Mouse (Mus musculus): ENCODE data around the gene Lfng.

Lfng gene

DNA sequence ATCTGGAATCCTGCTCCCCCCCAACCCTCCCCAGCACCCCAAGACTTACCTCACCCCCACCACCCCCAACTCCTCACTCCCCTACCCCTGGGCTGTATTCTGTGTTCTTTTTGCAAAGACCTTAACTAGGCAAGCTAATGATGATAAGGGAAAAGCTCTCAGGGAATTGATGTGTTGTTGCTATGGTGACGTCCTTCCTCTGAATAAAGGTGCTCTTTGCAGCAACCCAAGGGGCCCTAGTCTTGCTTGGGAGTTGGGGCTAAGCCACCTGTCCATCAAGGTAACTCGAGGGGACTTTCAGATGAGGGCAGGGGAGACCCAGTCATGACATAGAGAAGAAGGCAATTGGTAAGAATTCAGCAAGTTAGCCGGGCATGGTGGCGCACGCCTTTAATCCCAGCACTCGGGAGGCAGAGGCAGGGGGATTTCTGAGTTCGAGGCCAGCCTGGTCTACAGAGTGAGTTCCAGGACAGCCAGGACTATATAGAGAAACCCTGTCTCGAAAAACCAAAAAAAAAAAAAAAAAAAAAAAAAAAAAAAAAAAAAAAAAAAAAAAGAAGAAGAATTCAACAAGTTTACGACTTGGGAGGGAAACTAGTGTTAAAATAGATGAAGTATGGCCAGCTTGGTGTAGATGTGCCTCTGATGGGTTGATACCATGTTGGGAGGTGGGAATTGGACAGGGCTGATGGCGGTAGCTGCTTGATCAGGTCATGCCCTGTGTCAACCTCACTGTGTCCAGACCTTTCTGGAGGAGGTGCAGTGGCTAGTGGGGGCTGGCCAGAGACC lies 8.4 kb downstream of the Lfng start:
- peak in 1 of 2 experiments; percentile 35 for DNase-seq (ENCODE audit: inconsistent age in 2 of 2, low spot score in 1 of 2)

DNA sequence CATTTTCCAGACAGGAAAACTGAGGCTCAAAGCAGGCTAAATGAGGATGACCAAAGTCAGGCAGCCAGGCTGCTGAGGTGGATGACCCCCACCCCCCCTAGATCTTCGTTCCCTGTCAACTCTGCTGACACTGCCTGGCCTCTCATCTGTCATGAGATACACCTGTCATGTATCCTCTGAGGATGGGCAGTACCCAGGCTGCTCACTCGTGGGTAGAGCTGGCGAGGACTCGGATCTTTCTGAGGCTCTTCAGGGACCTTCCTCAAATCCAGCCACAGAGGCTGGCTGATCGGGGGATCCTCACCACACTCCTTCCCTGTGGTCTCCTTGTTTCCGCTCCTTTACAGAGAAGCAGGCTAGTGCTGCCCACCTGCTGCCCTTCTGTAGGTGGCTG lies 9.0 kb downstream of the Lfng start:
- peak in 1 of 2 experiments; percentile 39 for DNase-seq (ENCODE audit: inconsistent age in 2 of 2, low spot score in 1 of 2)

DNA sequence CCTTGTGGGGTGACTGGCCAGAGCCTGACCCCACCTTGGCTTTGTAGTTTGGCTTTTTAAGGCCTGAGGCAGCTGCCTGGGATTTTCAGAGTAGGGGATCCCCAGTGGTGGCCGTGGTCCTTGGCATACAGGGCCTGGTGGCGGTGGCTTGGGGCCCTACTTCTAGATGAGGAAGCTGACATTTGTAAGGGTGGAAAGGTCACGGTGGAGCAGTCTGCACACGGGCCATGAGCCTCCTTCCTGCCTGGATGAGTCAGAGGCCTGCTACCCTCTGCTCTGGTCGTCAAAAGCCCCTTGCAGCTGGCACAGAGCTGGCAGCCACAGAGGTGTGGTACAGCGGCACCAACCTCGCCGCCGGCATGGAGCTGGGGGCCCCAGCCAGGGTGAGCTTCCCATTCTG lies 9.6 kb downstream of the Lfng start:
- peak; percentile 59 to 80 for DNase-seq (ENCODE audit: inconsistent age in 2 of 2, low spot score in 1 of 2)

DNA sequence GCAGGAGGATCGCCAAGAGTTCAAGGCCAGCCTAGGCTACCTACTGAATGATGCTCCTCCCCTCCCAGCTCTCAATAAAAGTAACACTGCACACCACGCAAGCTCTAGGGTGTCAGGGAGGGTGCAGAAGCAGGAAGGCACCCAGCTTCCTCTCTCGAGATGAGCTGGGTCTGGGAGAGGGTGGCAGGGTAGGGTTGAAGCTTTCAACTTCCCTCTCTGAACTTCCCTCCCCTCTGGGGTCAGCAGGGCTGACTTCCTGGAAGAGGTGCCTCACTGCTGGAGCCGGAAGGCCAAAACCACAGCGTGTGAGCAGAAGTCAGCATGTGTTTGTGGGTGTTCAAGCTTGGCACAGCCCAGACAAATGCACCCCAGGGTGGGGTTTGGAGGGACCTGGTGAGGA lies 10.6 kb downstream of the Lfng start:
- peak; percentile 63 to 77 for DNase-seq (ENCODE audit: inconsistent age in 2 of 2, low spot score in 1 of 2)

DNA sequence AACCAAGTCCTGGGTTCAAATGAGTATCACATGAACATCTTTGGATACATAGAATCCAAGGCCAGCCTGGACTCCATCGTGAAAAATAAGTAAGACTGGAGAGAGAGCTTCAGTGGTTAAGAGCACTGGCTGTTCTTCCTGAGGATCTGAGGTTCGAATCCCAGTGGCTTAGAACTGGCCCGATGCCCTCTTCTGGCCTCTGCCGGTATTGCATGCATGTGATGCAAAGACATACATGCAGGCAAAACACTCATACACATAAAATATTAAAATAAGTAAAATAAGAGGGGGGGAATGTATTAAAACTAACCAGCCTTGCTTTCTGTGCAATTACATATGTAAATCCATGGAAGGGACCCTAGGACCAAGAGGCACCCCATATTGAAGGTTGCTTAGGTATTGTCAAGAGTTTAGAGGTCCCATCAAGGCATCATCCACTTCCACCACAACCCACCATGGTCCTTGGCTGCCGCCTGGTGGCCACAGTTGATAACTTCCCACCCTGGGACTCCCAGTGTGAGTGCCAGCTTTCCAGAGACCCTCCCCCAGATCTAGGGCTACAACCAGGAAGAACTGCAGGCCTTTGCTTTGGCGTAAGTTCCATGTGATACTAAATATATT lies 12.1 kb downstream of the Lfng start:
- peak; percentile 72 to 92 for DNase-seq (ENCODE audit: inconsistent age in 2 of 2, low spot score in 1 of 2)

DNA sequence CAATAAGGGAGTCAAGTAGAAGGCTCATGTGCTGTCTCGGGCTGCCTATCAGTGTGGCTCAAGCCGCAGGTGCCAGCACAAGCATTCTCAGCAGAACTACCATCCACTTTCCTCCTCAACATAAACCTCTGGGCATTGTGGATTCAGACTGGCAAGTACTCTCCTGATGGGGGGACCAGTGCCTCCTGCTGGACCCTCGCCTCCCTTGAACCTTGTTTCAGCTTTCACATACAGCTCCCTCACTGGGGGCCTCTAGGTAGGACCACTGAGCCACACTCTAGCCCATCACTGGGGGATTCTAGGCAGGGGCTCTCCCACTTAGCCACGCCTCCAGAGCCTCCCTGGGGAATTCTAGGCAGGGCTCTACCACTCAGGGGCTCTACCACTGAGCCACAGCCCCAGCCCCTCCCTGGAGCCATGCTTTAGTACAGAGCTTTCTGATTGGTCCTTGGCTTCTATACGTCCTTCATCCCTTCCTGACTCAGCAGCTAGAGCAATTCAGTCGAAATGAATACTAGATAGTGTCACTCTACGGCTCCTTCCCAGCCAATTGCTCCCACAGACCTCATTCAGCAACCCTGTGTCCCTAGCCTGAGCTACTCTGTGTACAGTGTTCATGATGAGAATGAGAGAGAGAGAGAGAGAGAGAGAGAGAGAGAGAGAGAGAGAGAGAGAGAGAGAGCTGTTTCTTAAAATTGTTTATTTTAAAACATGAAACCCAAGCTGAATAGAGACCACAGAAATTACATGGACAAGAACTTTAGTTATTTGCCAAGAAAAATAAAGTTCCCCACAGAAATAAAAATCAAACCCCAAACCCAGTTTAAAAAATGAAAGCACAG lies 13.0 kb downstream of the Lfng start:
- no peak for DNase-seq (ENCODE audit: inconsistent age in 2 of 2, low spot score in 1 of 2)

DNA sequence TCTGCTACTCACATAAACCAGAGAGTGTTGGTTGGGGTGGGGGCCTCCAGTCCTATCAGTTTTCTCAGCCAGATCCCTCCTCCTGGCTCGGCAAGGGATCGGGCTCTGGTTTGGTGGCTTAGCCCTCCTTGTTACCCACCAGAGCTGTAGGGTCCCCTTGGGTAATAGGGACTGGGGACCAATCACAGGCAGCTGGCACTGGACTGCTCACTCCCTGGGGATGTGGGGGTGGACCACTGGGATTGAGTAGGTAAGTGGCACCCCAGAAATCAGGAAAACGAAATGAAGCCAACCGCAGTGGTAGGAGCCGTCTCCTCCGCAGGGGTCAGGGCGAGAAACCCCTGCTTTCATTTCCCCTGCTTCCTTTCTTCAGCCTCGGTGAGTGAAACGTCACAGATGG lies 14.0 kb downstream of the Lfng start:
- DNase-seq (ENCODE audit: inconsistent age in 2 of 2, low spot score in 1 of 2), result no peak

DNA sequence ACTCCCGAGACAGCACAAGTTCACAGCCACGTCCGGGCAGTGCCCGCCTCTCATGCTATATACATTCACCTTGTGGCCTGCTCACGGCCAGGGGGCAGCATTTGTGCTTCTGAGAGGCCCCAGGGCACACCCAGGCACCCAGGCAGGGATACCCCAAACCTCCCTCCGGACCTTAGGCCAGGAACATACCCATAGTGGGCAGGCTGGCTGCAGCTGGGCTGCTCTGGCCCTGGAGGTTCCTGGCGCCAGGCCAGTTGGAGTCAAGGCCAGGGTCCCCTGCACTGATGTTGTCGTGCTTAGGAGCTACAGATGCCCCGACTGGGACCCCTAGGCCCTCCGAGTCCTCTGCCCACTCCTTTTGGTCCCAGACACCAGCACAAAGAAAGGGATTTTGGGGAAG lies 14.4 kb downstream of the Lfng start:
- DNase-seq (ENCODE audit: inconsistent age in 2 of 2, low spot score in 1 of 2), result peak in 1 of 2 experiments; percentile 78

DNA sequence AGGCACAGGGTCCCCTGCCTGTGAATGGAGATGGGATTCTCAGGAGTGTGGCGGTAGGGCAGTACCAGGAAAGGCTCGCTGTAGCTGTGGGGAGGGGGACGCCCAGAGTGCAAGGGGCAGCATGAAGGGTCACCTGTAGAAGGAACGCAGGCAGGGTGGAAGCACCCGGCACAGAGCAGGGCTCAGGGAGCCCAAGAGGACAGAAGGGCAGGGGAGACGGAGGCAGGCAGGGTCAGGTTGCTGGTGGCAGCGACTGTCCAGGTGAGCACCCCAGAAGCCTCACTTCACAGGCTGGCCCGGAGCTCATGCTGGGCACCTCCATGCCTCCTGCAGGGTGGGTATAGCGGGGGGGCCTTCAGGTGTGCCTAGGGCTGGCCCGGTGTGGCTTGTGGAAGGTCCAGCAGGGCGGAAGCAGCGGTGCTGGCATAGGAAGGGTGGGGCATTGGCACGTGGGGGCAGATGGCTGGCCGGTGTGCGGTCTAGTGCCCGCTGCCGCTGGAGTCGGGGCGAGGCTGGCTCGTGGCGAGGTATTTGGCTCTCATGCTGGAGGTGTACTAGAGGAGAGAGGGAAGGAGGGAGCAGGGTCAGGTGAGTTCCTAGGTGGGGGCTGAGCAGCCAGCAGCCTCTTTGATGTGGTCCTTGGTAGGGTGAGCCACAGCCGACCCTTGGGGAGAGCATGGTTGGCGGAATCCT lies 16.0 kb downstream of the Lfng start:
- no peak for DNase-seq (ENCODE audit: inconsistent age in 2 of 2, low spot score in 1 of 2)

DNA sequence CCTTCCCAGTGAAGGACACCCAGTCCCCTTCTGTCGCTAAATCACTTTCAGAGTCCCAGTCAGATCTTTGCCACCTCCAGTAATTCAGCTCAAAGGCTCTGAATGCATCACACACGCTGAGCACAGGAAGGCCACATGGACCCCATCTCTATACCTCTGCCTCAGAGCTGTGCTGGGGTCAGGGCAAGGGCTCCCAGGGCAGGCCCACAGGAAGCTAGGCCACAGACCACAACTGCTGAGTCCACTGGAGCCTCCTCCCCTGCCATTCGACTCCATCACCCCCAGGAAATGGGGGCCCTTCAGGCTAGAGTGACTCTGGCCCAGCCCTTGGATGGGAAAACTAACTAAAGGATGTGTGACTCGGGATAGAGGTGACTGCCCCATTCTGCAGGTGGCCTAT lies 16.7 kb downstream of the Lfng start:
- DNase-seq (ENCODE audit: inconsistent age in 2 of 2, low spot score in 1 of 2), result no peak

DNA sequence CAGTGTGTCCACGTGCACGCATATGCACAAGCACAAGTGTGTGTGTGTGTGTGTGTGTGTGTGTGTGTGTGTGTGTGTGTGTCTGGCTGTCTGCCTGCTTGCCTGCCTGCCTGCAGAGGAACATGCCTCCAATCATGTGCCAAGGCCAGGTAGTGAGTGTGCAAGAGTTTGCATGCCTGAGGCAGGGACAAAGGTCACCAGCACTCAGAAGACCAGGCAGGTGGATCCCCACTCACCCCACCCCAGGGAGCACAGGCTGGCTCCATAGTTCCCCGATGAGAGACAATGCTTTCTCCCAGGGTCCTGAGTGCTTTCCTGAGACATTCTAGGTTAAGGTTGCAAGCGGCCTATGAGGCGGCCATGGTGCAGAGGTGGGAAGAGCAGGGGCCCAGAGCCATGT lies 17.1 kb downstream of the Lfng start:
- no peak for DNase-seq (ENCODE audit: inconsistent age in 2 of 2, low spot score in 1 of 2)

DNA sequence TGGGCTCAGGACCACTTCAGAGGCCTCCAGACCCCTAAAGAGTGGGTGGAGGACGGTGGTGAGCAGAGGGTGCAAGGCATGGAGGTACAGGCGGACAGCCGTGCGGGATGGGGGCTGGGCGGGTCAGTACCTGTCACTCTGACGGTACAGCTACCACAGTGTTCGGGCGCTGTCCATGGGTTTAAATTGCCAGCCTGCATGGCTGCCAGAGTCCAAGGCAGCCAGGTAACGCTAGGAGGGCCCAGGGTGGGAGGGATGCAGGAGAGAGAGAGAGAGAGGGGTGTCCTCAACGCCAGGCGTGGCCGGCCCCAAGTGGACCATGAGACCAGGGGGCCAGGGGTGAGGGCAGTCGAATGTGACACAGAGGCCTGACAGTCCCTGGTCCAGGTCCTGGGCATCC lies 17.8 kb downstream of the Lfng start:
- DNase-seq (ENCODE audit: inconsistent age in 2 of 2, low spot score in 1 of 2), result no peak

DNA sequence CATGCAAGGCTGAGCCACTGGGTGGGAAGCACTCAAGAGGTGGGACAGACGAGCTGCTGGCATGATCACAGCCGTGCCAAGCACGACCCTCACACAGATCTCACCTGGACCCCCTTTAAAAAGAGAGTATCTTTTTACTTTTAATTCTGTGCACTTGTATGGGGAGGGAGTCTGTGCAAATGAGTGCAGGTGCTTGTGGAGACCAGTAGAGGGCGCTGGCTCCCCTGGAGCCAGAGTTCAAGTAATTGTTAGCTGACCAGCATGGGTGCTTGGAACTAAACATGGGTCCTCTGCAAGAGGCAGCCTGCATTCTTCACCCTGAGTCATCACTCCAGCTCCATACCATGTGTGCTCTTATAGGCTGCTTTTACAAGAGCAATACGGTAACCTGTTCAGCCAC lies 20.5 kb downstream of the Lfng start:
- no peak for DNase-seq (ENCODE audit: inconsistent age in 2 of 2, low spot score in 1 of 2)

DNA sequence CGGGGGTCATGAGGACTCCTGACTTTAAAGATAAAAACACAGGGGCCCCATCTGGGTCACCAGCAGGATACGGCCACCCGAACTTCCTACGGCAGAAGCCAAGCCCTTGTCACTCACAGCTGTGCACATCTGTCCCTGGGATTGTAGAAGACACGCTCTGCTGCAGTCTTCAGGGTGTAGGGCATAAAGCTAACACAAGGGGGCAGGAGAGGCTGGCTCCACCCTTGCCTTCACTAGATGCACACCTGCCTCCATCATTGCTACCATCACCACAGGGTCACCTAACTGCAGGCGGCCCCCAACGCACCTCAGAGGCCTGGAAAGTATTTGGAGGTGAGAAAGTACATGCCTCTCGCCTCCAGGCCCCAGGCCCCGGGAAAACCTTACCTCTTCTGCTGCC lies 21.9 kb downstream of the Lfng start:
- DNase-seq (ENCODE audit: inconsistent age in 2 of 2, low spot score in 1 of 2), result no peak

DNA sequence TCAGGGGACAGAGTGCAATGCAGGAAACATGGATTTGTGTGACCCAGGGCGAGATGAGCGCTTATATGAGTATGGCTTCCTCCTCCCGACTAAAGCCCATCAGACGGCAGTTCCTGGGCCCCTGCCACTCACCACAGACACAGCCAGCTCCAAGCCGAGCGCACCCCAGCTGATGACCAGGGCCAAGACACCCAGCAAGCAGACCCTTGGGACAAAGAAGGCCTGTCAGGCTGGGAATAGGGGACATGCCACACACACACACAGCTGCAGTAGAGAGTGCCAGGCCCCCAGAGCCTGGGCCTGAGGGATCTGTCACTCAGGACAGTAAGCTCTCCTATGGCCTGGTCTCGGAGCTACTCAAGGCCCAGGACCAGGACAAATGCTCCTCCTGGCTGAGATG lies 26.3 kb downstream of the Lfng start:
- DNase-seq (ENCODE audit: inconsistent age in 2 of 2, low spot score in 1 of 2), result no peak

DNA sequence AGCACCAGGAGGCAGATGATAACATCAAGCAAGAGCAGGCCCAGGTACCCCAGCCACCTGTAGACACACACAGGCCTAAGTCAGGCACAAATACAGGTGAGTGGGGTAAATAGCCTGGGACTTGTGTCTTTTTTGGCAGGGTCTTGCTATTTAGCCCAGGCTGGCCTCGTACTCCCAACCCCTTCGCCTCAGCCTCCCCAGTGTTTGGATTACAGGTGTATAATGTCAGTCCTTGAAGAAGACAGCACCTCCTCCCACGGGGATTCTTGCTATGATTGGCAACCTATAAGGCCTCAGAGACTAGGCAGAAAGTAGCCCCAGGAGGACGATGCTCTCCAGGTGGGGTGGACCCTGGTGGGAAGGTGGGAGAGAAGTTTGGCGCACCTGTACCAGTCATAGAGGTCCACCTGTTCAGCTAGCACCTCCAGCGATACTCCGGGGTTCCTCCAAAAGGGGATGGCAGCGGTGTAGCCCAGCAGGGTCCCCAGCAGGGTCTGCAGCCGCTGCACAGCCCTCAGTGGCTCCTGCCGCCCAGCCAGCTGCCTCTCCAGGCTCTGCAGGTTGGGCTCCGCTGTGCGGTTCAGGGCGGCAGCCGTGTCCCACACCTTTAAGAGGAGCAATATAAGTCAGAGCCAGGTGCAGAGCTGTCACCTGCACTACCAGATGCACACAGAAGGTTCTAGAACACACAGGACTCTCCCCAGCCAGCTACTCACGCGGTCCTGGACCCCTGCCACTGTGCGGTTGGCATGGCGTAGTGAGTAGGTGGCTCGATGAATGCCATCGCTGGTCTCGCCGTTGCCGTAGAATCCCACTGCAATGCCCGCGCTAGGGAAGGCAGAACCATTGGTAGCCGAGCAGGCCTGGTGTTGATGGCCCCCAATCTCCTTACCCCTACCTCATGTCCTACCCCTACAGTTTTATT lies 27.9 kb downstream of the Lfng start:
- no peak for DNase-seq (ENCODE audit: inconsistent age in 2 of 2, low spot score in 1 of 2)

DNA sequence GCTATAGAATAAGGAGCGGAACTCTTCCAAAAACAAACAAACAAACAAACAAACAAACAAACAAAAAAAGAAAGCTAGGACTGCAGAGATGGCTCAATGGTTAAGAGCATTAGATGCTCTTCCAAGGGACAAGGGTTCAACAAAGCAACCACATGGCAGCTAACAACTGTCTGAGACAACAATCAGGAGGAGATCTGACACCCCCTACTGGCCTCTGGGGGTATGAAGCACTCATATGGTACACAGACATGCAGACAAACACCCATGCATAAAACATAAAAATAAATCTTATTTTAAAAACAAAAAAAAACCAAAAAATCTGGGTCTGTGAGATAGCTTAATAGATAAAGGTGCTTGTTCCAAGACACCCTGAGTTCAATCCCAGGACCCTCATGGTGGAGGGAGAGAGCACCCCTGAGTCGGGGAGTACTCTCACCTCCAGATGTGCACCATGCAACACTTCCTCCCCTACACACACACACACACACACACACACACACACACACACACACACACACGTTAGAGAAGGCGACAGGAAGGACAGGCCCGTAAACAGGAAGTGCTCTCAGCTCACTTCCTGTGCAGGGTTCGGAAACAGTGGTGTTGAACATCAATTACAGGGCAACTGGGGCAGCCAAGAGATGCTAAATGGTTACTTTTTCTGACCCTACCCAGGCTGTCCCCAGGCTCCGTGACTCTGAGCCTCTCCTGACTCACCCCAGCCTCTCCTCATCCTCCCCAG lies 29.4 kb downstream of the Lfng start:
- DNase-seq (ENCODE audit: inconsistent age in 2 of 2, low spot score in 1 of 2), result peak in 1 of 2 experiments; percentile 63

DNA sequence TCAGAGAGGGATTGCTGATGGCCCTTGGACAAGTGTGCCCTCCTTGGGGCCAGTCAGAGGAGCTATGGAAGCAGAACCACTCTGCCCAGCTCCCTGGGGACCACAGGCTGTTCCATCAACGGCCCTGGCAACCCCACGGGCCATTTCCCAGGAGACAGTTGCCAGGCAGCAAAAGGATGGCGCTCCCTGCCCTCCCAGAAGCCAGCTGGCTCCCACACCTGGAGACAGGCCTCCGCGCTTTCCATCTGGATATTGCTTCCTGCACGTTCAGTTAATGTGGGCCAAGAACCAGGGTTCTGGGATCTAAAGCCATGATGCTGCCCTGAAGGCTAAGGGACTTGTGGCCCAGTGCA lies 29.9 kb downstream of the Lfng start:
- no peak for DNase-seq (ENCODE audit: inconsistent age in 2 of 2, low spot score in 1 of 2)

DNA sequence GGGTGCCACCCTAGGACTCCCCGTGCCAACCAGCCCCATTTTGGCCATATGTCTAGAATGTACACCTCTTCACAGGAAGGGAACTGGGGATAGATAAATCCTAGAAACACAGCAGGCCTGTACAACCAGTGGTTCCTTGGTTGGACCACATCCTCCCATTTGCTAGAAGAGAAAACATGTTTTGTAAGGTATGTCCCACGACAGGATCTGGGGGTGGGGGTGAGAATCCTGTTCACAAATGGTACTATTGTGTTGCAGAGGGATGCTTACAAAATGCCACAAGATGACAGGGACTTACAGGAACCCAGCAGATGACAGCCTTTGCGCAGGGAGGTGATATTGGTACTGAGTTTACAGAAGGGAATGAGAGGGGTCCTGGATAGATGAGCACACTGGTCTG lies 30.9 kb downstream of the Lfng start:
- DNase-seq (ENCODE audit: inconsistent age in 2 of 2, low spot score in 1 of 2), result no peak

DNA sequence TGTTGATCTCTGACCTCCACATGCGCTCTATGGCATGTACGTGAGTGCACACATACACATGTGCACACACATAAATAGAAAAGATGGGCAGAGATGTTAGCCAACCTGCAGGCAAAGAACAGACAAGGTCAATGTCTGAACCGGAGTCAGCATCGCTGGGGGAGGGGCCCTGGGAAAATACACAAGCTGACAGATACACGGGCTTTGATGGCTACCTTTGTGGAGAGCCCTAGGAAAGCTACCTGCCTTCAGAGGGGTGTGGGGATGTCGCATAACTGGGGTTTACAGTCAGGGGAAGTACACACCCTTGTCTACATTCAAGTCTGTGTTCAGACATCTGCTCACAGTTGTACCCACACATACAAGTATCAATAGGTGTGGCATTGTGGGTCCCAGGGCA lies 31.4 kb downstream of the Lfng start:
- DNase-seq (ENCODE audit: inconsistent age in 2 of 2, low spot score in 1 of 2), result peak in 1 of 2 experiments; percentile 34

All from adrenal gland, adult (tissue).